Mouse (Mus musculus): ENCODE data around the gene Npas1. TPM values are rescaled to one million over a fixed set of nuclear protein-coding genes. Genes with fewer than 3 reads are reported as not detected.

Npas1 gene
- total and polyA plus RNA-seq, 3 experiments, result 0.08 to 1.3 TPM; not detected in 1

DNA sequence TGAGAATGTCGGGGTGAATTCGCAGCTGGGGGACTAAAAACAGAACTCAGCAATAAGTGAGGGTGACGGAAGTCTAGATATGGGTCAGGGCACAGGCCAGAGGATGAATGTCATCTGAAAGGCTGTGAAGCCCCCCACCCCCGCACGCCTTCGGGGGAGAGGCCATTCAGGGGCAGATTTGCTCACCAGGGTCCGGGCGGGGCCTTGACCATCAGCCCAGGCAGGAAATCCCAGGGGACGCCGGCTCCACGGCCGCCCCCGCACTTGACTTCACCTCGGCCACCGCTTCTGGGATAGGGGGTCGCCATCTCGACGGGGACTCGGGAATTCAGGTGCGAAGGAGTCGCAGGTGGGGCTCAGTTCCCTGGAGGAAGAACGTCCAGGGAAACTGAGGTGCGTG lies 2.2 kb downstream of the Npas1 start:
- Histone ChIP-seq H3K4me3 (ENCODE audit: control insufficient read depth in 1 of 2, insufficient read depth in 1 of 2, low read depth in 2 of 2, low read length in 2 of 2) (no peak overlapping the region), H3K27me3 (ENCODE audit: control insufficient read depth in 1 of 2, insufficient read depth in 2 of 2, low read length in 2 of 2) (no peaks in the 10 kb centered on the region; a peak in 1 of 4 replicates), H3K9ac (ENCODE audit: control insufficient read depth, low read depth, low read length, poor library complexity, severe bottlenecking) (no peak overlapping the region), H3K27ac (ENCODE audit: control insufficient read depth, low read depth, low read length) (no peak overlapping the region), H3K79me2 (ENCODE audit: control insufficient read depth, insufficient read depth, low read length, poor library complexity) (no peaks in the 10 kb centered on the region), H3K36me3 (ENCODE audit: control insufficient read depth in 1 of 2, insufficient read depth in 2 of 2, low read length in 2 of 2) (no peaks in the 10 kb centered on the region), H3K9me3 (replicated peaks; ENCODE audit: insufficient read depth, low read length) (no peaks in the 10 kb centered on the region), H3K4me1 (ENCODE audit: control insufficient read depth in 1 of 2, insufficient read depth in 2 of 2, low read length in 2 of 2) (no peaks in the 10 kb centered on the region)
- DNase-seq (ENCODE audit: low read depth, low spot score), result no peak
- TF ChIP-seq HCFC1 (IDR thresholded peaks at IDR 0.05; ENCODE audit: low read depth, low read length), result no peak
- TF ChIP-seq EP300 (IDR thresholded peaks at IDR 0.05; ENCODE audit: low read depth in 1 of 2, low read length in 2 of 2), result no peak
- TF ChIP-seq ELF1 (IDR thresholded peaks at IDR 0.05; ENCODE audit: low read depth, low read length), result no peak
- no peak for TF ChIP-seq MXI1 (IDR thresholded peaks at IDR 0.05; ENCODE audit: low read depth, low read length)
- TF ChIP-seq E2F4 (IDR thresholded peaks at IDR 0.05; ENCODE audit: borderline replicate concordance, low read depth, low read length), result no peak
- no peak for TF ChIP-seq GABPA (IDR thresholded peaks at IDR 0.05; ENCODE audit: low read depth, low read length)
- TF ChIP-seq ZKSCAN1 (IDR thresholded peaks at IDR 0.05; ENCODE audit: low read depth, low read length), result no peak

GRCm38 (mm10) chr7:16474445-16474844 lies 3.1 kb downstream of the Npas1 start:
- no peaks in the 10 kb centered on the region for H3K27me3 ChIP-seq (ENCODE audit: control insufficient read depth in 1 of 2, insufficient read depth in 2 of 2, low read length in 2 of 2)

GRCm38 (mm10) chr7:16473847-16474246 lies 3.7 kb downstream of the Npas1 start:
- Histone ChIP-seq H3K79me2 (ENCODE audit: control insufficient read depth, insufficient read depth, low read length, poor library complexity) (no peaks in the 10 kb centered on the region), H3K4me1 (ENCODE audit: control insufficient read depth in 1 of 2, insufficient read depth in 2 of 2, low read length in 2 of 2) (no peaks in the 10 kb centered on the region), H3K27ac (ENCODE audit: control insufficient read depth, low read depth, low read length) (no peak overlapping the region), H3K9me3 (replicated peaks; ENCODE audit: insufficient read depth, low read length) (no peaks in the 10 kb centered on the region), H3K9ac (ENCODE audit: control insufficient read depth, low read depth, low read length, poor library complexity, severe bottlenecking) (no peak overlapping the region), H3K4me3 (ENCODE audit: control insufficient read depth in 1 of 2, insufficient read depth in 1 of 2, low read depth in 2 of 2, low read length in 2 of 2) (no peak overlapping the region), H3K27me3 (ENCODE audit: control insufficient read depth in 1 of 2, insufficient read depth in 2 of 2, low read length in 2 of 2) (no peaks in the 10 kb centered on the region), H3K36me3 (ENCODE audit: control insufficient read depth in 1 of 2, insufficient read depth in 2 of 2, low read length in 2 of 2) (no peaks in the 10 kb centered on the region)
- no peak for DNase-seq (ENCODE audit: low read depth, low spot score)
- TF ChIP-seq USF1 (IDR thresholded peaks at IDR 0.05; ENCODE audit: low read depth, low read length) (no peak), SMC3 (IDR thresholded peaks at IDR 0.05; ENCODE audit: low read depth, low read length) (no peak), EP300 (IDR thresholded peaks at IDR 0.05; ENCODE audit: low read depth in 1 of 2, low read length in 2 of 2) (no peak), MYB (IDR thresholded peaks at IDR 0.05; ENCODE audit: low read depth, low read length) (no peak)

More at GRCm38 (mm10) chr7:16474445-16474844, 3.1 kb downstream of the Npas1 start:
- Histone ChIP-seq H3K9ac (ENCODE audit: control insufficient read depth, low read depth, low read length, poor library complexity, severe bottlenecking) (no peak overlapping the region), H3K27ac (ENCODE audit: control insufficient read depth, low read depth, low read length) (no peak overlapping the region), H3K79me2 (ENCODE audit: control insufficient read depth, insufficient read depth, low read length, poor library complexity) (no peaks in the 10 kb centered on the region), H3K9me3 (replicated peaks; ENCODE audit: insufficient read depth, low read length) (no peaks in the 10 kb centered on the region), H3K4me3 (ENCODE audit: control insufficient read depth in 1 of 2, insufficient read depth in 1 of 2, low read depth in 2 of 2, low read length in 2 of 2) (no peak overlapping the region), H3K36me3 (ENCODE audit: control insufficient read depth in 1 of 2, insufficient read depth in 2 of 2, low read length in 2 of 2) (no peaks in the 10 kb centered on the region), H3K4me1 (ENCODE audit: control insufficient read depth in 1 of 2, insufficient read depth in 2 of 2, low read length in 2 of 2) (no peaks in the 10 kb centered on the region)
- TF ChIP-seq SMC3 (IDR thresholded peaks at IDR 0.05; ENCODE audit: low read depth, low read length) (no peak), HCFC1 (IDR thresholded peaks at IDR 0.05; ENCODE audit: low read depth, low read length) (no peak), TAL1 (IDR thresholded peaks at IDR 0.05; ENCODE audit: low read length) (no peak), CHD2 (IDR thresholded peaks at IDR 0.05; ENCODE audit: low read length) (no peak), TCF12 (IDR thresholded peaks at IDR 0.05; ENCODE audit: low read depth, low read length) (no peak), JUND (IDR thresholded peaks at IDR 0.05; ENCODE audit: low read depth, low read length) (no peak), USF2 (IDR thresholded peaks at IDR 0.05; ENCODE audit: borderline replicate concordance in 1 of 2, insufficient read depth in 1 of 2, low read depth in 1 of 2, low read length in 2 of 2) (no peak), ETS1 (IDR thresholded peaks at IDR 0.05; ENCODE audit: low read depth, low read length) (no peak), SIN3A (IDR thresholded peaks at IDR 0.05; ENCODE audit: low read length) (no peak), KAT2A (conservative IDR thresholded peaks at IDR 0.05; ENCODE audit: low read depth, low read length) (no peak), MAZ (IDR thresholded peaks at IDR 0.05; ENCODE audit: low read depth, low read length) (no peak), ZNF384 (IDR thresholded peaks at IDR 0.05; ENCODE audit: low read depth, low read length) (no peak)
- no peak for DNase-seq (ENCODE audit: low read depth, low spot score)
